Mouse (Mus musculus): ENCODE data around the gene Fam169b.

GRCm38 (mm10) chr7:68236817-68237216 lies 36.8 kb upstream of the Fam169b start:
- TF ChIP-seq POLR2A (IDR thresholded peaks at IDR 0.05; ENCODE audit: borderline replicate concordance, insufficient read depth, low read length) (no peak), CTCF (IDR thresholded peaks at IDR 0.05; ENCODE audit: borderline replicate concordance, insufficient read depth, low read depth, low read length) (no peak)
